Mouse (Mus musculus) limb, embryonic 10.5 days (tissue): ENCODE measurements around the gene B3gntl1. TPM values are rescaled to one million over a fixed set of nuclear protein-coding genes. Genes with fewer than 3 reads are reported as not detected.
A peak's percentile ranks its signal among the peaks of the same experiment; 100 is the strongest.

Experiments used
- DNase-seq: peaks from one replicate; pipeline ENCODE4 v3.0.0-alpha.2; 2017; ENCODE audit warnings: low spot score
- H3K27ac ChIP-seq: fragments of 300-500 bp; sonication (generic); 2 replicates; pipeline ENCODE4 v1.5.1; 2016; ENCODE audit warnings: mild to moderate bottlenecking
- H3K27me3 ChIP-seq: fragments of 300-500 bp; sonication (generic); 2 replicates; pipeline ENCODE4 v1.6.1; 2016; ENCODE audit warnings: low read depth, mild to moderate bottlenecking; ENCODE audit not compliant: poor library complexity, severe bottlenecking
- H3K36me3 ChIP-seq: fragments of 300-500 bp; sonication (generic); 2 replicates; pipeline ENCODE4 v1.6.1; 2016; ENCODE audit warnings: mild to moderate bottlenecking, moderate library complexity
- H3K4me1 ChIP-seq: fragments of 300-500 bp; sonication (generic); 2 replicates; pipeline ENCODE4 v1.6.1; 2016
- H3K4me3 ChIP-seq: fragments of 300-500 bp; sonication (generic); 2 replicates; pipeline ENCODE4 v1.5.1; 2016; ENCODE audit warnings: mild to moderate bottlenecking, moderate library complexity
- H3K9me3 ChIP-seq: fragments of 300-500 bp; sonication (generic); replicated peaks from 2 replicates; pipeline ENCODE4 v1.6.1; 2016; ENCODE audit warnings: mild to moderate bottlenecking
- WGBS: fragments of 180-500 bp; shearing (Covaris S2); methylation state at CpG from one replicate; pipeline ENCODE4 v1.1.7; 2016; 5-methylcytosine and 5-hydroxymethylcytosine counted together
- polyA plus RNA-seq: library from polyadenylated mRNA; unstranded; fragments of >200 nt; fragmentation: Nextera tagmentation; extraction: Ambion mirVana; gene quantifications from 2 replicates; pipeline ENCODE4 v1.2.1, GENCODE M21; 2016

The B3gntl1 gene
- polyA plus RNA-seq, 1 experiment from 2014 or later = 7.9 TPM

- H3K27me3 ChIP-seq = no peaks in the 10 kb centered on the region
- peaks cover 37% of the 10 kb centered on the region for H3K36me3 ChIP-seq
- 89% methylated on average over 5 of the region's 5 CpGs for WGBS
- H3K9me3 ChIP-seq = no peaks in the 10 kb centered on the region
- no peak overlapping the region for H3K27ac ChIP-seq
- no peaks in the 10 kb centered on the region for H3K4me1 ChIP-seq
- no peak for DNase-seq
- no peak overlapping the region for H3K4me3 ChIP-seq
Measured at GRCm38 (mm10) chr11:121627521-121627920, 45.4 kb downstream of the B3gntl1 start.

DNA sequence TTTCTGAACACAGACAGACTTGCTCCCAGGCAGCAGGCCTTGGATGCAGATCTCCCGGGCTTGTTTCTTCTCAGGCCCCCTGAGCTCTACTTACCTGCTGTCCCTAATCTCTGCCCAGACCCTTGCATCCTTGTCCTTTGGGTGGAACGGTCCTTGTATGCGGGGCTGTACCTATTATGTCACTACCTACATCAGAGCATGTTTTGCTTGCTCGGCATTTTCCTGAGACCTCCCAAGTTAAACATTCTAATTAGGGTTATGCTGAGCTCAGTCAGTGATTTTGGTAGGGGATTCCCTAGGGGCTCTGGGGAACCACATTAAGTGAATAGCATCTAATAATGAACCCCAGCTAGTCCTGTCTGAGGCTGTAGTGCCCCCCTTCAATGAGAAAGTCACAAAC, 47.9 kb downstream of the B3gntl1 start:
- H3K36me3 ChIP-seq = peaks cover 51% of the 10 kb centered on the region
- H3K4me3 ChIP-seq = no peak overlapping the region
- H3K9me3 ChIP-seq = no peaks in the 10 kb centered on the region
- WGBS = 92% methylated on average over 4 of the region's 4 CpGs
- no peak overlapping the region for H3K27ac ChIP-seq
- no peaks in the 10 kb centered on the region for H3K27me3 ChIP-seq
- DNase-seq = no peak
- H3K4me1 ChIP-seq = no peaks in the 10 kb centered on the region

GRCm38 (mm10) chr11:121617371-121617770, 55.6 kb downstream of the B3gntl1 start:
- H3K27me3 ChIP-seq = no peaks in the 10 kb centered on the region
- WGBS = 94% methylated on average over 1 of the region's 1 CpGs
- H3K4me1 ChIP-seq = no peaks in the 10 kb centered on the region
- no peak overlapping the region for H3K27ac ChIP-seq
- no peaks in the 10 kb centered on the region for H3K9me3 ChIP-seq
- peaks cover 79% of the 10 kb centered on the region for H3K36me3 ChIP-seq
- no peak for DNase-seq
- no peak overlapping the region for H3K4me3 ChIP-seq

DNA sequence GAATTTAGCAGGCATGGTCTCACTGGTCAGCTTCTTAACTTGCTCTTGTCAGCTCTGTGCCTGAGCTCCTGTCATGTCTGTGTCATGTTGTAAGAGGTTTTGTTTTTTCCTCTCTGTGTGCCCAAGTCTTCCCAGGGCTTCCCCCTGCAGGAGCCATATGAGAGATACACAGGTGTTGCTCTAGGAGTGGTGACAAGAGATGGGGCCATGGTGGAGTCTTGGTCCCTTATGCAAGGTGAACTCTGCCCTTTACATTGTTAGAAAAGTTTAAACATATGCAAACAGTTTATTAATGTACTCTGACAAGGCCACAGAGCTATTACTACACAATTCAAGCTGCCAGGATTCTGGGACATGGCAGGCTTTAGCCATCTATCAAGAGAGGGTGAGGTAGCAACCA, 56.5 kb downstream of the B3gntl1 start:
- Histone ChIP-seq H3K4me3 (no peak overlapping the region), H3K27me3 (no peaks in the 10 kb centered on the region), H3K9me3 (no peaks in the 10 kb centered on the region), H3K27ac (no peak overlapping the region), H3K36me3 (peaks cover 73% of the 10 kb centered on the region), H3K4me1 (no peaks in the 10 kb centered on the region)
- DNase-seq = no peak

DNA sequence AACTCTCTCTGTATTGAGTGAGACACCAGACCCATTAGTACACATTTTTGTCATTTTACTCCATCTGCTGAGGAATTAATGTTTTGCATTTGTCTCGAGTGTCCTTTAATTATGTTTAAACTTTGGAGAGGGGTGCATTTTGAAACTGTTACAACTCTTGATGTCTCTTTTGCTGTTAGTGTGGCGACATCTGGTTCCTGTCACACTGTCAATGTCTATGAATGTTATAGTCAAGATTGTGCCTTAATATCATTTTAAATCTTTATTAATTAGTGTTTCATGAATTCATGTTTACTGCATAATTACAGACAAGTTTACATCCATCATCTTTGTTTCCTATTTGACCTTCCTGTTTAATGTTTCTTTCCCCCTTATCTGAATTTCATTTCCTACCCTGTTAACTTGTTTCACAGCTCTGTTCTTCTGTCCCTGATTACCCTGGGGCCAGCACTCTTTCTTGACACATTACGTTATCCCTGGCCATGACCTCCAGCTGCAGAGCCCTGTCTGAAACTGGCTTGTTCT, 56.9 kb downstream of the B3gntl1 start:
- no peak overlapping the region for H3K4me3 ChIP-seq
- 79% methylated on average over 3 of the region's 3 CpGs for WGBS
- H3K36me3 ChIP-seq = peaks cover 74% of the 10 kb centered on the region
- H3K4me1 ChIP-seq = no peaks in the 10 kb centered on the region
- no peak for DNase-seq
- no peaks in the 10 kb centered on the region for H3K9me3 ChIP-seq
- H3K27ac ChIP-seq = no peak overlapping the region
- no peaks in the 10 kb centered on the region for H3K27me3 ChIP-seq

DNA sequence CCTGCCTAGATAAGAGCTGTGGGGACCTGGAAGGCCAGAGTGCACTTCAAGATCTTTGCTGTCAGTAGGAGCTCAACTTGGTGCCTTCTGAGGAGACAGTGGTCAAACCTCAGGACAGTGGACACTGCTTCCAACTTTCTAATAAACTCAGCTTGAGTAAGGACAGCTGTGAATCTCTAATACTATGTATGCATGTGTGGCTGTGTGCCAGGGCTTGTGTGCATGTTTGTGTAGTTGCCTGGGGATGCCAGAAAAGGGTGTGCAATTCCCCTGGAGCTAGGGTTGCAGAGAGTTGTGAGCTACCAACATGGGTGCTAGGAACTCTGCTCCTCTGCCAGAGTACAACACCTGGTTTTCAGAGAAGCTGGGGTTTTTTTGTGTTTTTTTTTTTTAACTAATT, 62.0 kb downstream of the B3gntl1 start:
- Histone ChIP-seq H3K9me3 (no peaks in the 10 kb centered on the region), H3K36me3 (peaks cover 63% of the 10 kb centered on the region), H3K4me3 (no peak overlapping the region), H3K27ac (no peak overlapping the region), H3K27me3 (no peaks in the 10 kb centered on the region), H3K4me1 (no peaks in the 10 kb centered on the region)
- DNase-seq = no peak

DNA sequence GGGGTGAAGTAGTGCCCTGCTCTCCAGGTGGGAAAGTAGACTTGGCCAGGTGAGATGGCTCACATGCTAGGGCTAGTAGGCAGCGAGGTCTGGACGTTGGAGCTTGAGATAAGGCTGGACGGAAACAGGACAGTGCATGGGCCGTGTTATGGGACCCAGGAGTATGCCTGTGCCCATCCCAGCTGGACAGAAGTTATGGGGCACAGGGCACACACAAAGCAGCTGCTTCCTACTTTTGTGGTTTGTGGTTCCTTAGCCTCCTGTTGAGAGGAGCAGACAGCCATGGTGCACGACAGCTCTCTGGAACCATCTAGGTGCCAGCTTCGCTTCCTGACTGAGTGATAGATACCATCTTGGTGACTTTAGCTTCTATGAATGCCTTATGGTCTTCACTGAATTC, 67.3 kb downstream of the B3gntl1 start:
- H3K27me3 ChIP-seq = no peaks in the 10 kb centered on the region
- no peak for DNase-seq
- H3K27ac ChIP-seq = no peak overlapping the region
- no peak overlapping the region for H3K4me3 ChIP-seq
- H3K36me3 ChIP-seq = peaks cover 76% of the 10 kb centered on the region
- H3K9me3 ChIP-seq = no peaks in the 10 kb centered on the region
- H3K4me1 ChIP-seq = 0 out of 2 replicates have a peak, but pooled peaks cover 5% of the 10 kb centered on the region
- WGBS = 95% methylated on average over 6 of the region's 6 CpGs

- H3K4me1 ChIP-seq = peaks cover 16% of the 10 kb centered on the region; the same call in 1 of the 2 replicates
- H3K27ac ChIP-seq = 0 out of 2 replicates have a peak overlapping the region, but pooled peaks have one; percentile 15
- 77% methylated on average over 3 of the region's 3 CpGs for WGBS
- no peaks in the 10 kb centered on the region for H3K9me3 ChIP-seq
- H3K36me3 ChIP-seq = peaks cover 65% of the 10 kb centered on the region
- no peak for DNase-seq
- no peak overlapping the region for H3K4me3 ChIP-seq
- H3K27me3 ChIP-seq = no peaks in the 10 kb centered on the region
Measured at GRCm38 (mm10) chr11:121601422-121601821, 71.5 kb downstream of the B3gntl1 start.

GRCm38 (mm10) chr11:121597254-121597653, 75.7 kb downstream of the B3gntl1 start:
- no peak for DNase-seq
- H3K9me3 ChIP-seq = no peaks in the 10 kb centered on the region
- 87% methylated on average over 6 of the region's 6 CpGs for WGBS
- no peak overlapping the region for H3K4me3 ChIP-seq
- H3K36me3 ChIP-seq = peaks cover 55% of the 10 kb centered on the region
- no peak overlapping the region for H3K27ac ChIP-seq
- H3K4me1 ChIP-seq = peaks cover 16% of the 10 kb centered on the region; the same call in 1 of the 2 replicates
- H3K27me3 ChIP-seq = no peaks in the 10 kb centered on the region

GRCm38 (mm10) chr11:121581856-121582255, 91.1 kb downstream of the B3gntl1 start:
- Histone ChIP-seq H3K36me3 (peaks cover 10% of the 10 kb centered on the region), H3K9me3 (no peaks in the 10 kb centered on the region)

More at GRCm38 (mm10) chr11:121581856-121582255, 91.1 kb downstream of the B3gntl1 start:
- Histone ChIP-seq H3K27ac (no peak overlapping the region), H3K4me1 (no peaks in the 10 kb centered on the region), H3K27me3 (no peaks in the 10 kb centered on the region), H3K4me3 (no peak overlapping the region)
- no peak for DNase-seq

Other genes with a start within 250 kb of the B3gntl1 start
- 0.04 and 0.23 TPM in 2 replicates for gene Fn3k, start 238.2 kb downstream of the B3gntl1 start, polyA plus RNA-seq
- gene Tbcd, start 221.2 kb downstream of the B3gntl1 start, polyA plus RNA-seq = 47.8 and 54.9 TPM in 2 replicates
- 0.51 and 1.4 TPM in 2 replicates for gene Zfp750, start 153.8 kb downstream of the B3gntl1 start, polyA plus RNA-seq
- gene Metrnl, start 28.4 kb upstream of the B3gntl1 start, polyA plus RNA-seq = 2.4 and 3.9 TPM in 2 replicates
- not detected in 2 replicates for gene Ptchd3, start 157.1 kb upstream of the B3gntl1 start, polyA plus RNA-seq